Mouse (Mus musculus) lung, adult 2 months (tissue): ENCODE results near the gene Hba-x.

Experiments used
- CTCF ChIP-seq: fragments of 200-500 bp; IDR thresholded peaks from 2 replicates; pipeline ENCODE4 v1.5.1; 2011; ENCODE audit warnings: mild to moderate bottlenecking, low read length, control low read depth; ENCODE audit not compliant: insufficient read depth
- POLR2A ChIP-seq: fragments of 200-500 bp; IDR thresholded peaks from 2 replicates; pipeline ENCODE4 v1.6.1; 2011; ENCODE audit warnings: low read depth, mild to moderate bottlenecking, control low read depth, low read length, borderline replicate concordance; ENCODE audit errors: extremely low read depth

DNA sequence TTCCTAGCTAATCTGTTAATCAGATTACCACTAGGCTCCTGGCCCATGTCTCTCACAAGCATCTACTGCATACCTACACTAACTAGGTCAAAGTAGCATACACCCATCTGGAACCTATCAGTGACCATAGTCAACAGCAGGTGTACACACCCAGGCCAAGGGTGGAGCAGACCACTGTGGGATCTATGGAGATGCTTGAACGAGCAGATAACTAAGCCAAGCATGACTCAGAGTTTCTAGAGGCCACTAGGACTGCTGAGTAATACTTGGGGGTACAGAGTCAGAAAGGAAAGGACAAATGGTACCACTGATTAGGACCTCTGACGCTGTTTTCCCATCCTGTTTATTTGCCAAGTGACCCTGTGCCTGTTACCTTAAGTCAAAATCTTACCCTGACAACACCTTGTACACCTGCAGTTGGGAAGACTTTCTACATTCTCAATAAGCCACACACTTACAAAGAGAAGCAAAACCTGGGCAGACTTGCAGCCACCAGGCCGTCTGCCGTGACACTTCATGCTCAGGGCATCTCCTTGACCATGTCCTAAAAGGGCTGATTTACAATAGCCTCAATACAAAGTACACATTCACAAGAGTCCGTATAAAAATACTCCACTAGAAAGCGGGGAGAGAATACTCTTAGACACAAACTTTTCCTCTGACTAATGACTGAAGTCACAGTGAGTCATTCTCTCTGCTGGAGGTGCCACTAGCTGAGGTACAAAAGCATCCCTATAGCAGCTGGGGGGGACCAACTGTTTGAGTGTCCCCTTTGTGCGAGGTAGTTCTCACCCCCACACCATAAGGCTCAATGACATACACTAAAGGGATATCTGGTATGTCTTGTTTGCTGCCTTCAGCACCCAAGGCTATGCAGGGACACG, 25.1 kb upstream of the Hba-x start:
- no peak for TF ChIP-seq CTCF
- no peak for TF ChIP-seq POLR2A
